Mouse (Mus musculus) cortical plate, adult 2 months (tissue): ENCODE results near the gene Idi2.
"Not testable (repeated sequence)": the region's sequence is repeated elsewhere in the genome, so short reads cannot be mapped to it uniquely, and the experiment has no call there.

Experiments
- CTCF ChIP-seq: fragments of 200-500 bp; IDR thresholded peaks from 2 replicates; pipeline ENCODE4 v1.5.1; 2011; ENCODE audit warnings: mild to moderate bottlenecking, control low read depth, low read length; ENCODE audit not compliant: insufficient read depth; ENCODE audit errors: extremely low read depth
- POLR2A ChIP-seq: fragments of 200-500 bp; IDR thresholded peaks from 2 replicates; pipeline ENCODE4 v1.6.1; 2011; ENCODE audit warnings: mild to moderate bottlenecking, low read length, control low read depth; ENCODE audit not compliant: insufficient read depth; ENCODE audit errors: extremely low read depth

DNA sequence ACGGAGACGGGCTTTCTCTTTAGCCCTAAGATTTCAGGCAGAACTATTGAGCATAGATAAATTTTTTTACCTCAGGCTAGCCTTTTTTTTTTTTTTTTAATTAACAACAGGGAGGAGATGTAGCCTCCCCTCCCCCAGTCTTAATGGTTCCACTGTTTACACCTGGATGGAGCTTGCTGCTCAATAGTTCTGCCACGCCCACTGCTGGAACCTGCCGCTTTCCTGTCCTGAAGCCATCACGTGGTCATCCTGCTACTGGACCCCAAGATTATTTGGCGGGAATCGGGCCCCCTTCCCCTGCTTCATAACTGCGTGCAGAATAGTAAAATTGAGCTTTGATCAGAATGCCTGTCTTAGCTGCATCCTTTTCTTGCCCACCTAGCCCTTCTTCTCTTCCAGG lies 38.8 kb upstream of the Idi2 start:
- not testable (repeated sequence) for TF ChIP-seq POLR2A, CTCF
